Mouse (Mus musculus): Measurements from ENCODE around the gene Trip6.

The Trip6 gene

DNA sequence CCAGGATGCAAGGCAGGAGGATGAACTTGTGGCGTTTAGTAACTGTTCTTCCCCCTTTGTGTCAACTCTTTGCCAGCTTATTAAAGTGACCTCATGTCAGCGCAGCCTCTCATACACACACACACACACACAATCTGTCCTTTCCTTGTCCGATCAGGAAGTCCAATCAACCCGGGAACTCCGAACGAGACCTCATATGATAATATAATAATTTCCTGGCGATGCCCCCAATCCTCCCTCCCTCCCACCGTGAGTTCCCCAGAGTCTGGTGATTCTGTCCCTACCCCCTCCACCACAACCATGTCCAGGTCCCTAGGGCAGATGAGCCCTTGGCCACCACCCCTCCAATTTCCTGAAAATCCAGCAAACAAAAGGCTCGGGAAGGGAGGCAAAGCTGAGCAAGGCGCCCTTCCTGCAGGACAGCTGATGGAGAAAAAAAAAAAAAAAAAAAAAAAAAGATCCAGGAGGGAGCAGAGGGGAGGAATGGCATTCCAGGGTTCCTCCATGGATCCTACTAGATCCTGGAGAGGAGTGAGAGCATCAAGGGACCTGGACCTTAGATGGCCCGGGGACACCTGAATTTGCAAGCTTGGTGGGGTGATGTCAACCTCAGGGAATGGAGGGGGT is 24.6 kb upstream of the Trip6 start:
- DNase-seq (ENCODE audit: low read depth, low spot score): no peak

DNA sequence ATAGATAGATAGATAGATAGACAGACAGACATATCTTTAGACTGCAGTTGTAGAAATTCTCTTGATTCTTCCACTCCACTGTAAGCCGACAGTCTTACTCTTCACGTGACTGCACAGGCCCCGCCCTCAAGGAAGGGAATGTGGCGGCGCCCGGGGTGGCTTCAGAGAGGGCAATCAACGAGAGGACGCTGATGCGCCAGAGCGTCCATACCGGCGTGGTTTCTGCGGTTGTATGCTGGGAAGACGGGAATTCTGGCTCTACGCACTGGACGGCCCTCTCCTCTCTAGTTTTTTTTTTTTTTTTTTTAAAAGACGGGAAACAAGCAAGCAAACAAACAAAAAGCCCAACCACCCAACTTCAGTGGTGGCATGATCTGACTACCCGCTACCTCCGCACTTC is 24.1 kb upstream of the Trip6 start:
- peak; percentile 43 for DNase-seq (ENCODE audit: low read depth, low spot score)

DNA sequence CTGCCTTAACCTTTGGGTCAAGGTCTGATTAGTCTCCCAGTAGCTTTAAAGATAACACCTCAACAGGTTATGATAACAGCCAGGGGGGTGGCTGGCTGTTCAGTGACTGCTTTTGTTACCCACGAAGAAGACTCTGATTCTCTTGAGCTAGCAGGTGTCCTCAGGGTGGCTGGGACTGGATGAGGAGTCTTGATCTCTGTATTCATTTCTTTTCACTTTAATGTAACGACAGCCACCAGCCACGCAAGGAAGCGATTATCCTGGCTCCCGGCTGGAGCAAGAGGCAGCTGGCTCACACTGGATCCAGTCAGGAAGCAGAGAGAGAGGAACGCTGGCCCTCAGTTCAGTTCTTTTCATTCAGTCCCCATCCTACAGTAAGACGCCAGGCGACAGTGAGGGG is 23.0 kb upstream of the Trip6 start:
- no peak for DNase-seq (ENCODE audit: low read depth, low spot score)

DNA sequence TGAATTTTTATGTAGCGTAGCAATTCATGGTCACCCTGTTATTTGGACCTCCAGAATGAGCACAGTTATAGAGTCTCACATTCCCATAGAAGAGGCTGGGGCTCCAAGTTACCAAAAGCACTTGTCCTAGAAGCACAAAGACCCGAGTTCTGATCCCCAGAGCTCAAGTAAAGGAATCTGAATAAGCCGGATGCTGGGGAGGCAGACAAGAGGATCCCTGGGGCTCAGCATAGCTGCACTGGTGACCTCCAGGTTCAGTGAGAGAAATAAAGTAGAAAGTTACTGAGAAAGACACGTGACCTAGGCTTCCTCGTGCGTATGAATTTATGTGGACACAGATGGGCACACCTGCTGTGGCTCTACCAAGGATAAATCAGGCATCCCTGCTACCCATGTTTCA is 20.9 kb upstream of the Trip6 start:
- DNase-seq (ENCODE audit: low read depth, low spot score): no peak

DNA sequence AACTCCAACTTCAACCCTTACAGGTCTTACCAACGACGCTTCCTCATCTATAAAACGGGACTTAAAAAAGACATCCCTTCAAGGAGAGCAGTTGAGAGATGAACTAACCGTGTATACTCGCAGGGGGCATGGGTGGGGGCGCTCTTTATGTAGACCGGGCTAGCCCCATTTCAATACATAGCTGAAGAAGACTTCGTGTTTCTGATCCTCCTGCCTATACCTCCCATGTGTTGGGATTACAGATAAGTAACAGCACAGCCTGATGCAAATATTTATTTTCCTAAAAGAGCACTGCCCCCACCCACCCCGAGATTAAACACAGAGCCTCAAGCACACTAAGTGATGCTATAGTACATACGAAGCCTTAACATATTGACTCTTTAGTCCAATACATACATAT is 20.1 kb upstream of the Trip6 start:
- DNase-seq (ENCODE audit: low read depth, low spot score): no peak

DNA sequence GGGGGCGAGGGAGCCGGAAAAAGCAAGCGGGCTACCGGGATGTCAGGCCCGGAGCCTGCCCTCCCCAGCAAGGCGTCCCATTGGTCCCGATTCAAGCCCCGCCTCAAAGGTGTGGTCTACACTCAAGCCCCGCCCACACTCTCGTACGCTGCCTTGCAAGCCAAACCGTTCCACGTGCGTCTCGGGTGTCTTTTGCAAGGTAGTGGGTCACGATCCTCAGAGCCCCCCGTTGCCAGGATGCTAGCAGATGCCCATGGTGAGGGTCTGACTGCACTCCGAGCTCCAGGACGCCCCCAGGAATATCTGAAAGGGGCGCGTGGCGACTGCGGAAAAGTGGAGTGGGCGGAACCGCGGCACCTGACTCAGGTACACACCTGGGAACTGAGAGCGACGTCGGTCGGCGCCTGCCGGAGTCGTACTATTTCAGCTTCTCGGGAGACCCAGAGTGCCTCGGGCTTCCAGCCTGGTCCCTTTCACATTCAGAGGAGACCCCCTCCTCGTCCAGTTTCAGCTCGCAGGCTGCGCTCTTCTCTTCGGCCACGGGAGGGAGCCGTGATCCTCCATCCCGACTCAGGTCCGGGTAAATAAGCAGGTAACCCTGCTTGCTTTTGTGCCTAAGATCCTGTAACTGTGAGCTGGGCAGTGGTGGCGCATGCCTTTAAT is 19.4 kb upstream of the Trip6 start, which contains the start of gene Slc12a9:
Slc12a9 (minus strand) TSS at position 86 of the 663 bp plus-strand sequence.
- DNase-seq (ENCODE audit: low read depth, low spot score): peak; percentile 95

DNA sequence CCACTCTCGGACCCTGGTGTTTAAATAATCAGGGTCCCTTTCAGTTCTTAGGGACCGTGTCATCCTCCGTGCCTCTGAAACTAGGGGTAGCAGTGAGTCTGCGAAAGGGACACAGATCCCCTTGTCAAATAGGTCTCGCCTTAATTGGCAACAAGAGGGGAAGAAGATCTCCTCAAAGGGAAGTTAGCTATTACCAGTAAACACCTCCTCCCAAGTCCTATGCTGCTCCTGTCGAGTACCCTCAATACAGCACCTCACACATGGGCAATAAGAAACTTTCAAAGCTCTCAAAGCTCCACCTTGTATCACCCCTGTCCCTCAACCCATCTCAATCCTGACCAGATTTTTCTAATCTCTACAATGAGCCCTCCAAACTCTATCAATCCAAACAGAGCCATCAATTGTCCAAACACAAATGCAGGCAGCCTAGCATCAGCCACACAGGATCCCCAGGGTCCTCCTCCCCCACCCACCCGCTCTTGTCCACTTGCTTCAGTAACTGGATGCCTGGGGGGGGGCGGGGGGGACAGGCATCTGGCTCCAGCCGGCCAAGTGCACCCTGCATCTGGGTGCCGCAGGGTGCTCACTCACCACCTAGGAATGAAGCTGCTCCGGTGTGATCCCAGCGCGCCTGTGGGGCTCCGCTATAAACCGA is 18.8 kb upstream of the Trip6 start:
- peak; percentile 50 for DNase-seq (ENCODE audit: low read depth, low spot score)

DNA sequence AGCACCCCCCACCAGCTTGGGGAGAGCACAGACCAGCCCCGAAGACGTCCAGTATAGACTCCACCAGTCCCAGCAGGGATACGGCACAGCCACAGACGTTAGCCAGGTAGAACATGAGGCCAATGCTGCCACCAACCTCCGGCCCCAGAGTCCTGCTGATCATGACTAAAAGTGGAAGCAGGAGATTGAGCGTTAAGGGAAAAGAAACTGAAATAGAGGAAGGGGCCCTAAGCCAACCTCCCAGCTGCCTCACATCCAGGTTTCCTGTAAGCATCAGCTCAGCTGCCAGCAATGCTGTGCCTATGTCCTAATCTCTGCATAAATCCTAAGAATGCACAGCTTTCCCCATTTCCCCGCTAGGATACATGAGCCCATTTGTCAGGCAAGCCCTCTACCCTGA is 16.7 kb upstream of the Trip6 start:
- DNase-seq (ENCODE audit: low read depth, low spot score): peak; percentile 71

DNA sequence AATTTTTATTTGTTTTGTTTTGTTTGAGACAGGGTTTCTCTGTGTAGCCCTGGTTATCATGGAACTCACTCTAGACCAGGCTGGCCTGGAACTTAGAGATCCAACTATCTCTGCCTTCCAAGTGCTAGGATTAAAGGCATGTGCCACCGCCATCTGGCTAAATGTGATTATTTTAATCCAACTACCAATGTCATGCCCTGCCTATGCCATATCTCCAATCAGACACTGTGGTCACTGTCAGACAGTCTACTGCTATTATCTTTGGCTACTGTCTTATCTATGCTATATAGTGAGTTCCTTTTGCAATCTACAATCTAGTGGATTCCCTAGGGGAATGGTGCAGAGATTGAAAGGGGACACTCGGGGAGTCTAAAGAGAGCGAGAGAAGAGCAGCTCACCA is 6.8 kb upstream of the Trip6 start:
- no peak for DNase-seq (ENCODE audit: low read depth, low spot score)

DNA sequence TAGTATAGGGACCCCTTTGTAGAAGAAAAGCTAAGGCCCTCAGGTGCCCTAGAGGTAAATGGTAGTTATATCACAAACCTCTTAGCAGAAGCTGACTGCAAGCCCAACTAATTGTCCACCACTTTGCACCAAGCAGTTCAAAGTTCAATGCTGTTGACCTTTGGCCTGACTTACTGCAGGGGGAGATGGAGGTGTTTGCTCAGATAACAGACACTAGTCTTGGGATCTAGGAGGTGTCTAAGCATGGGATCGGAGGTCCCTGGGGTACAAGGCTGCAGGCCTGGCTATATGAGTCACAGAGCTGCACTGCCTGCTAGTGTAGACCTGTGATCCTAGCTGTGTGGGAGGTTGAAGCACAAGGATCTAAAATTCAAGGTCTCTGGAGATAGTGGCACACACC is 4.4 kb upstream of the Trip6 start:
- no peak for DNase-seq (ENCODE audit: low read depth, low spot score)

DNA sequence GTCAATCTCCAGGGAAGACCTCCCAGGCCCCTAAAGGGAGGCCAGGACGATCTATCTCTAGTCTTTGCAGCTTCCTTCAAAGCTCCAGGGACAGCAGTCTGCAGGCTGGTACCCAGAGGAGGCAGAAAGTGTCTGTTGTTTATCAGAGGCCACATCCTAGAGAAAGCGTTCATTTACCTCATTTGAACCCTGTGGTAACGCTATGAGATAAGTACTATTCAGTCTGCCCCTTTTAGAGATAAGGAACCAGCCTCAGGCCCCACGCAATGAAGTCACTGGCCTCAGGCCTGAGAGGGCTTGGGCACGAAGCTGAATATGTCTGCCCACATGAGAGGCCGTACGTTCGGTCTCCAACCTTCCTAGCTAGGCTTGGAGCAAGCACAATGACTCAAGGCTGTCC is 3.2 kb upstream of the Trip6 start:
- no peak for DNase-seq (ENCODE audit: low read depth, low spot score)

DNA sequence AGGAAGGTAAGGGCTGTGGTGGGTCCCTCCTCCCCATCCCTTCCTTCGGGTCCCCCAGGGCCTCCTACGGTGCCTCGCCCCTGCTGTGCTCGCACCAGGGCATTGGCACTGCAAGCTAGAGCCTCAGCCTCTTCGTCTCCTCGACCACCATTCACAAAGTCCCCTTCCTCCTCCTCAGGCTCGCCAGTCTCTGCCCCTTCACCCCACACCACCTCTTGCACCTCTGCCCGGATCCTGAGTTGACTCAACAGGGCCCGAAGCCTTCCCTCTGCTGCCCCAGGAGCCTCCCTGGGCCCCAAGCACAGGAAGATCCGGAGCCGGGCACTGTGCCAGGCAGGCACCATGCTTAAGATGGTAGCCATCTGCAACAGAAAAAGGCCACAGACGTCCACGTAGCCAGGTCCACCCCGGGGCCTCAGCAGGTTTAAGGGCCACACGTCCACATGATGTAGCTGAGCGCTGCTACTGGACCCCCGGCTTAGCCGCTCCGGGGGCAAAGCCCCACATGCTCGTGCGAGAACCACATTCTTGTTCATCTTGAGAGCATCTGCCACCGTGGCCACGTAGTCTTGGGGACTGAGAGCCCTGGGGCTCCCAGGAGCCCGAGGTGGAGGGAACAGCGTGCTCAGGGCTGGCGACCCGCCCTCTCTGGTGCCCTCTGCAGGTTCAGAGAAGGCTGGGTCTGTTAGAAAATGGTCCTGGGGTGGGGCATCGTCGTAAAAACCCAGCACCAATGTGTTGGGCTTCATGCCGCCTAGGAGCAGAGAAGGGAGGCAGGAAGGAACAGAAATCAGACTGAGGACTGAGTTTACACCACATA is 1.1 kb upstream of the Trip6 start:
- no peak for DNase-seq (ENCODE audit: low read depth, low spot score)

DNA sequence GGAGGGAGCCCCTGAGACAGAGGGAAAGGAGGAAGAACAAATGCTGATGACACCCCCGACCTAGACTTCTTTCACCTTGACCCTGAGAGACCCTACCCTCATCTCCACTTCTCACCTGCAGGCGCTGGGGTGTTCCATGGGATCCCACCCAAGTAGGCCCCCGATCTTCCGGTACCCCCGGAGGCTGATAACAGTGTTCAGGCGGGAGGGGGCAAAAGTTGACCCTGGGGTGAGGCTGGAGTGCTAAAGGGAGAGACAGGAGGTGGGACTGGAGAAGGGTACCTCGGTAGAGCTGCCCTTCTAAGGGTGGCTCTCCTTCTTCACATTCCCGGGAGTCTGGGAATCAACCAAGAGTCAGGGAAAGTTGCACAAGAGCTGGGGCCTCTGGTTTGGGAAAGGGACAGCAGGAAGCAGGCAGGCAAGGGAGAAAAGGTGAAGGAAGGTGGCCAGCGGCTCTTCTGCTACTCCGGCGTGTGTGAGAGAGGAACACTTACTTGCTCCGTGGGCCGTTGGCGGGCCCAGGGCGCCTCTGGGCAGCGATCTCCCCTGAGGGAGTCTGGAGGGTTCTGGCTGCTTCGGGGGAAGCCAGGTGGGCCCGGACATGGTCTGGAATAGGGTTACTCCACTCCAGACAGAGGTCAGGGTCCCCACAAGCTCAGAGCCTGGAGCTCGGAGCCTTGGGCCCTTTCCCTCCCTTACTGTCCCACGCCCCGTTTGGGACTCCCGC is 575 bp downstream of the Trip6 start:
- no peak for DNase-seq (ENCODE audit: low read depth, low spot score)

DNA sequence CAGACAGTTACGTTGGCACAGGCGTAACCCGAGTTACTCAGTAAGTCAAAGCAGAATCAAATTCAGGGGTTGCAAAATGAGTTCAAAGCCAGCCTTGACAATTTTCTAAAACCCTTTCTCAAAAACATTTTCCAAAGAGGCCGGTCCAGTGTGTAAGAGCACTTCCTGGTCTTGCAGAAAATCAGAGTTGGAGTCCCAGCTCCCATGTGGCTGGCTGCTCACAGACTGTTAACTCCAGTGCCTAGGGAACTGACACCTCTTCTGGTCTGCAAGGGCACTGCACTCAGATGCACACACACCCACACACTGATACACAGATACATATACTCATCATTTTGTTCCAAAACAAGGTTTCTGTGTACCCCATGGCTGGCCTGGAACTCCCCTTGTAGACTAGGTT is 5.8 kb downstream of the Trip6 start:
- DNase-seq (ENCODE audit: low read depth, low spot score): peak; percentile 51

DNA sequence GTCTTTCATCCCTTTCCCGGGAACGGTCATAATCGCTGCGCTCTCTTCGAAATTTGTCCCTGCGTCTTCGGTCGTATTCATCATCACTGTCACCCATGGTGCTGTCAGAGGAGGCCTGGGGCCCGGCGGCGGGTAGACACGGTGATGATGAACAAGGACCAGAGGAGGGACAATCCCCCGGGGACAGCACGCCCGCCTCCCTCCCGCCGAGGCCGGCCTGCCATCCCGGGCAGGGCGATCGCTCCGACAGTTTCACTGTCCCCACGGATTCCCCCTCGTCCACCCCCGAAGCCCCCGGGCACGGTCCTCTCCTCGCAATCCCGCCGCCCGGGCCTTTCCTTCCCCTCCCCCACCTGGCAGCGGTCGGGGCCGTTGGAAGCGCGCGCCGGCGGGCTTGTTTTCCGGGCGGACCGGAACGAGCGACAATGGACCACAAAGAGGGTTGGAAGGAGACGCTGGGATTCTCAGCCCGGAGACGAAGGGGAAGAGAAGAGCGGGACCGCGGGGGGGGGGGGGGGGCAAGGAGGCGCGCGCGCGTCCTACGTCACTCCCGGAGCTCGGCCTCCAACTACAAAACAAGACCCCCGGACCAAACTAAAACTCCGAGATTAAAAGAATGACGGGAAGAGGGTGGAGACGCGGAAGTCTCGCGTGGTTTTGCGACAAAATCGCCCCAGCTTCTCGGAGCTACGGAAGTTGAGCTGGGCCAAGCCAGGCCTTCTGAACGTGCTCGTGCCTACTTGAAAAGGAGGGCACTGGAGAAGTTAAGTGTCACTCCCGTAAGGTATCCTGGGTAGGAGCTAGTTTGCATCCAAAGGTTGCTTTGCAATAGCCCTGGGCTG is 6.9 kb downstream of the Trip6 start, which contains the start of gene Srrt:
Srrt (minus strand) TSS at position 604 of the 842 bp plus-strand sequence.
- DNase-seq (ENCODE audit: low read depth, low spot score): peak; percentile 98

DNA sequence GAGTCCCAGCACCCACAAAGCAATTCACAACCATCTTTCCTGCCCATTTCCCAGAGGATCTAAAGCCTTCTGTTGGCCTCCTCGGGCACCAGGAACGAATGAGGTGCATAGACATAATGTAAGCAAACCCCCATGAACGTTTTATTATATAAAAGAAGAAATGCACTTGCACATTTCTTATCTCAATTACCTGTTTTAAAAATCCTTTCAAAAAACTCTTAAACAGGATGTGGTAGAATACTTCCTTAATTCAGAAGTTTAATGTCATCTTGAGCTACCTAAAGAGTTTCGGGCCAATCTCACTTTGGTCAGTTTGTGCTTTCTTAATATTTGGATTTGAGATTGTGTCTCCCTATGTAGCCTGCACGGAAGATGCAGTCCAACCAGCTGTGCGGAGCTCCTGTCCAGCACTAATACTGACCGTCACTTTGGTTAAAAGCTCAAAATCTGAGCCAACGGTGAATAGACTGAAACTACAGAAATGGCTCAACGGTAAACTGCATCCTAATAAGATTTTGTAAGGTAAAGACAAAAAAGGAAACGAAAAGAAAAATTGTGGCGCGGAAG is 7.7 kb downstream of the Trip6 start:
- no peak for DNase-seq (ENCODE audit: low read depth, low spot score)

DNA sequence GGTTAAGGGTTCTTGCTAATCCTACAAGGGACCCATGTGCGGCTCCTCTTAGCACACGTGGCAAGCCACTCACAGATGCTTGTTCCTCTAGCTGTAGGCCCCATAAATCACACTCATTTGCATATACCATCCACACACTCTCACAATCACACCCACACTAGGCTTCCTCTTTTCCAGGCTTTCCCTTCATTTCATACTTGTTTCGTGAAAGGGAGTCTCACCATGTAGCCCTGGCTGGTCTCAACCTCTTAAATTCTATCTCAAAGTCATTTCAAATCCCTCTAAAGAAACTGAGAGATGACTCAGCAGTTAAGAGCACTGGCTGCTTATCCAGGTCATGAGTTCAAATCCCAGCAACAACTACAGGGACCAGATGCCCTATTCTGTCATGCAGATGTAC is 8.4 kb downstream of the Trip6 start:
- DNase-seq (ENCODE audit: low read depth, low spot score): peak; percentile 90

DNA sequence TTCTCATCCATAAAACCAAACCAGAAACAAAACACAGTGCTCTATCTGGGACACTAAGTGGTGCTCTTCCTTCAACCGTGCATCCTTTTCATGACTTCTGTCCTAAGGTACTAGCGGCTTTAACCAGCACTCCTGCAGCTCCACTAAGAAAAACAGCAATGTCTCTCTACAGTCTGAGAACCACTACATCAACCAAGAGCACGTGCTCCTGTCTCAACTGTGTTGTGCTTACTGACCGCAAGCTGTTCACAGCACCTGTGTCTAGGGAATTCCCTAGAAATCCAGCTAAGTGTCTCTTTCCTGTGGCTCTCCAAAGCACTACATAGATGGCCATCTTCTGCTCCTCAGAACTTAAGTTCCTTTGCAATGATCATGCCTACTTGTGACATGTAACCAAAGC is 9.4 kb downstream of the Trip6 start:
- DNase-seq (ENCODE audit: low read depth, low spot score): peak; percentile 19

DNA sequence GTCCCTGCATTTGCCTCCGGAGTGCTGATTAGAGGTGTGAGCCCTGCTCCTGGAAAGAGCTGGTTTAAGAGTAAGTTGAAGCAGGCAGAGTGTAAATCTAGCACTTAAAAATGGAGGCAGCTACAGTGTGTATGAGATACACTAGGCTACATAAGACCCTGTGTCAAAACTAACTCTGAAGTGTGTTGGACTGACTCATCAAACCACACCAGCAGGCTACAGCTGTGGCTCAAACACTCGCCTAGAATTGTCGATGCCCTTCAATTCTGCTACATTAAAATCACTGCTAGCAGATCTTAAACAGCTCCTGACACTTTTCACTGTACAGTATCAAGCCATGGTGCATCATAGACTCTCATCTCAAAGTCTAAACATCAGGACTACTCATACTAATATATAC is 10.0 kb downstream of the Trip6 start:
- no peak for DNase-seq (ENCODE audit: low read depth, low spot score)

DNA sequence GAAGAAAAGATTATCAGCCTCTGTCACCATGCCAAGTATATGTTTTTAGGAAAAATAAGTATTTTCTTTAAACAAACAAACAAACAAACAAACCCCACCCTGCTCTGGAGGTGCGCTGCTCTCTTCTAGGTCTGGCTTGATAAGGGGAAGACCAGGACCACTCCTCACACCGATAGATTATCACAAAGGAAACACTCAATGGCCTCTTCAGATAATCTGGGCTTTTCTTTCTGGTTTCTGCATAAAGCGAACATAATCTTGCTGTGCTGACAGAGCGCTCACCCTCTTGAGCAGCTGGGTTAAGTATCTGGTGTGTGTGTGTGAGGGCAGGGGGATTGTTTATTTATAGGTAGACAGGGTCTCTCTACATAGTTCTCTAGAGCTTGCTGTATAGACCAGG is 10.6 kb downstream of the Trip6 start:
- no peak for DNase-seq (ENCODE audit: low read depth, low spot score)
